Mouse (Mus musculus) testis, adult 2 months (tissue): ENCODE data around the gene Hdac11.

ENCODE experiments used
- CTCF ChIP-seq: fragments of 200-500 bp; IDR thresholded peaks from 2 replicates; pipeline ENCODE4 v1.5.1; 2012; ENCODE audit warnings: low read depth, mild to moderate bottlenecking, inconsistent platforms, low read length, moderate library complexity; ENCODE audit not compliant: control insufficient read depth, insufficient read depth, insufficient replicate concordance
- POLR2A ChIP-seq: fragments of 200-500 bp; IDR thresholded peaks from 2 replicates; pipeline ENCODE4 v1.6.1; 2012; ENCODE audit warnings: low read depth, mild to moderate bottlenecking, inconsistent platforms, low read length, moderate library complexity; ENCODE audit not compliant: control insufficient read depth

GRCm38 (mm10) chr6:91209780-91210179 lies 53.3 kb downstream of the Hdac11 start:
- TF ChIP-seq CTCF (no peak), POLR2A (no peak)
